Mouse (Mus musculus) heart, embryonic 11.5 days (tissue): ENCODE measurements at regions not wholly inside any gene's neighbourhood (a gene's known extent, or its start where the extent isn't known, plus 50 kb on each side); places are given as distances from the start of the nearest gene placed in this dataset.

Experiments
- ATAC-seq: fragments of 200-750 bp; cut with Nextera tagmentation; replicated peaks from 2 replicates; pipeline ENCODE4 v1.8.0; 2017; ENCODE audit warnings: moderate library complexity; ENCODE audit not compliant: insufficient number of reproducible peaks, low FRiP score, low TSS enrichment
- H3K27ac ChIP-seq: fragments of 300-500 bp; sonication (generic); 2 replicates; pipeline ENCODE4 v1.5.1; 2014; ENCODE audit warnings: mild to moderate bottlenecking, low read depth, low read length
- H3K27me3 ChIP-seq: fragments of 300-500 bp; sonication (generic); 2 replicates; pipeline ENCODE4 v1.6.1; 2014; ENCODE audit warnings: mild to moderate bottlenecking, low read length, mixed read lengths; ENCODE audit not compliant: control insufficient read depth, insufficient read depth
- H3K36me3 ChIP-seq: fragments of 300-500 bp; sonication (generic); 2 replicates; pipeline ENCODE4 v1.6.1; 2014; ENCODE audit warnings: mild to moderate bottlenecking, low read length, moderate library complexity, mixed read lengths; ENCODE audit not compliant: control insufficient read depth, insufficient read depth
- H3K4me1 ChIP-seq: fragments of 300-500 bp; sonication (generic); 2 replicates; pipeline ENCODE4 v1.6.1; 2014; ENCODE audit warnings: low read length; ENCODE audit not compliant: control insufficient read depth, insufficient read depth
- H3K4me2 ChIP-seq: fragments of 300-500 bp; sonication (generic); 2 replicates; pipeline ENCODE4 v1.6.1; 2014; ENCODE audit warnings: mild to moderate bottlenecking, moderate library complexity
- H3K4me3 ChIP-seq: fragments of 300-500 bp; sonication (generic); 2 replicates; pipeline ENCODE4 v1.5.1; 2014; ENCODE audit warnings: low read depth, low read length
- H3K9ac ChIP-seq: fragments of 300-500 bp; sonication (generic); 2 replicates; pipeline ENCODE4 v1.6.1; 2014; ENCODE audit warnings: mild to moderate bottlenecking, low read depth, low read length, moderate library complexity
- H3K9me3 ChIP-seq: fragments of 300-500 bp; sonication (generic); replicated peaks from 2 replicates; pipeline ENCODE4 v1.6.1; 2016; ENCODE audit warnings: low read length; ENCODE audit not compliant: control insufficient read depth
- WGBS: fragments of 180-500 bp; shearing (Covaris S2); extraction: QIAGEN DNeasy Blood & Tissue Kit; methylation state at CpG from one replicate; pipeline ENCODE4 v1.1.7; 2014; ENCODE audit not compliant: insufficient replicate concordance; 5-methylcytosine and 5-hydroxymethylcytosine counted together

DNA sequence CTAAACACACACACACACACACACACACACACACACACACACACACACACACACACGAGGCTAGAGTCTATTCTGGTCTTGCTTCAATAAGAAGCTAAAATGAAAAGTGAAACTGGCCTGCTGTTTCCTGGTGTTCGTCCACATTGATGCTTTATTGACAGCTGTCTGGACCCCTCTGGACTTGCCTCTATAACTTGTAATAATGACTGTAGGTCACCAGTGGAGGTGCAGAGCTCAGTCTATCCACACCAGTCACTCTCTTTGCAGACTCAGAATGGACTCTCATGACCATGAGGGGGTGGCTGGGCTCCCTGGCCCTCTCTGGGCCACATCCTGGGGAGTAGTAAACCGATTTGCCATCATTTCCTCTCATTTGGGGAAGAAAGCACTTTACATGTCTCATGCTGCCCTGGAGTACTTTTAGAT lies 212.3 kb downstream of the Ttll7 start:
- no peaks in the 10 kb centered on the region for H3K4me1 ChIP-seq
- H3K27ac ChIP-seq: no peak overlapping the region
- H3K27me3 ChIP-seq: no peaks in the 10 kb centered on the region
- no peak overlapping the region for H3K9ac ChIP-seq
- H3K4me2 ChIP-seq: no peak overlapping the region
- no peak for ATAC-seq
- H3K4me3 ChIP-seq: no peak overlapping the region
- no peaks in the 10 kb centered on the region for H3K36me3 ChIP-seq
- WGBS: 68% methylated on average over 3 of the region's 3 CpGs
- no peaks in the 10 kb centered on the region for H3K9me3 ChIP-seq

GRCm38 (mm10) chr3:147070972-147071371 lies 218.8 kb downstream of the Ttll7 start:
- ATAC-seq: no peak
- WGBS: 88% methylated on average over 2 of the region's 2 CpGs
- H3K27ac ChIP-seq: no peak overlapping the region
- no peak overlapping the region for H3K4me2 ChIP-seq
- no peaks in the 10 kb centered on the region for H3K36me3 ChIP-seq
- H3K4me1 ChIP-seq: no peaks in the 10 kb centered on the region
- H3K27me3 ChIP-seq: no peaks in the 10 kb centered on the region
- no peak overlapping the region for H3K9ac ChIP-seq
- H3K4me3 ChIP-seq: no peak overlapping the region
- H3K9me3 ChIP-seq: no peaks in the 10 kb centered on the region

DNA sequence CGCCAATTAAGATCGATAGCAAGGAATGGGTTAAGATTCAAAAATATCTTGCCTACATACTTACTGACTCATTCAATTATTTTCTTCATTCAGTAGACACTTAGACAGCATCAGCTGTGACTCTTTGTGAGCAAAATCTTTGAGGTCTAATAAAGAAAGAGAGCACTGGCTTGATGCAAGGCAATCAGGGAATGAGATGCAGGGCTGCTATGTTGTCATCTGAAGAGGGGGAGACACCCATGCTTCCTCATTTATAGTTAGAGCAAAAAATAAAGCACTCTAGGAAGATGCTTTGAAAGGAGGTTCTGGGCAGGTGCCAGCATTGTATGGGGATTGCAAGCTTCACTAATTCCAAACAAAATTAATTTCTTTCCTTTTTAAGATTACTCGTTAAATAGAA lies 228.0 kb downstream of the Ttll7 start:
- Histone ChIP-seq H3K4me1 (no peaks in the 10 kb centered on the region; the same call in 1 of the 2 replicates), H3K27ac (peak overlapping the region; percentile 74), H3K9me3 (no peaks in the 10 kb centered on the region), H3K36me3 (no peaks in the 10 kb centered on the region), H3K4me3 (no peak overlapping the region), H3K27me3 (no peaks in the 10 kb centered on the region), H3K4me2 (no peak overlapping the region), H3K9ac (no peak overlapping the region)
- 79% methylated on average over 3 of the region's 3 CpGs for WGBS
- ATAC-seq: no peak

DNA sequence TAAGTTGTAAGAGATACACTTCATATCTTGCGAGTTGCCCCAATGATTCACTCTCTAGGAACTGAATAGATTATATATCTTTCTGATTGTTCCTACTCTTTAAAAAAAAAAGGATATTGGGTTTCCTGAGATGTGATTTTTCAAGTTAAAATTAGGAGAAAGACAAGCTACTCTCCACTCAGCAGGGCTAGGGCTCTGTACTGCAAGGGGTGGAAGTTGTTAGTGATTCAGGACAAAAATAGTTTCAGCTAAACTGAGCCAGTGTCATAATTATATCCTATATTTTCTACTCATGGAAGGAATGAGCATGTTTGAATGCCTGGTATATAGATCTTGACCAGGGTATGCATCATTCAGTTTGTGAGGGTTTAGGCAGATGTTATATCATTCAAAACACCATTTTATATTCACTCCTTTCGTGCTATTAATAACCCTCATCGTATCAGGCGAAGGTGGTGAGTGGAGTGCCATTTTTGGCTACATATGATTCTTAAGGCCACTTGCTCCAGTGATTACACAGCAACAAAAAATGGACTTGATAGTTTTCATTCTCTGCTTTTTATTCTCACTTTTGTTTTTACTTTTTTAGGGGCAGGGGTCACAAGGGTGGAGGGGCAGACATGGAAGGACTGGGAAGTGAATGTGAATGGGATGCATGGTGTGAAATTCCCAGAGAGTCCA lies 228.7 kb downstream of the Ttll7 start:
- Histone ChIP-seq H3K4me3 (no peak overlapping the region), H3K36me3 (no peaks in the 10 kb centered on the region), H3K9me3 (no peaks in the 10 kb centered on the region), H3K9ac (no peak overlapping the region), H3K27ac (peak overlapping the region; percentile 74), H3K4me2 (no peak overlapping the region; the same call in 1 of the 2 replicates), H3K27me3 (no peaks in the 10 kb centered on the region), H3K4me1 (no peaks in the 10 kb centered on the region; the same call in 1 of the 2 replicates)
- 36% methylated on average over 4 of the region's 4 CpGs for WGBS
- ATAC-seq: no peak

DNA sequence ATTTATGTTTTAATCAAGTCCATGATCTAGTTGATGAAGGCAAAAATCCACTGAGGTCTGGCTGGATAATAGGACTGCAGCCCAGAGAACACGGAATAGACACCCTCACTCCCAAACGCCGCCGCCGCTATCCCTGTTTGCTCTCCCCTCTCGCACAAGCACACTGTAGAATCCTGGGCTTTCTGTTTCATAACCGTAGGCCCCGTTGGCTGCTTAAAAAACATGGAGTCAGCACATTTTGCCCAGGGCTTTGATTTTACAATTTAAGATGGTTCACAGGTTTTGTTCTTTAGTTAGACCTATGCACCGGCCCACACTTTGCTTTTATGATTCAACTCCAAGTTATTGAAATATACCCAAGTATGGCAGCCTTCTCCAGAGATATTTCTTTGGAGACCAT lies 229.6 kb downstream of the Ttll7 start:
- Histone ChIP-seq H3K9me3 (no peaks in the 10 kb centered on the region), H3K4me1 (no peaks in the 10 kb centered on the region; the same call in 1 of the 2 replicates), H3K27me3 (no peaks in the 10 kb centered on the region), H3K4me2 (no peak overlapping the region), H3K4me3 (no peak overlapping the region), H3K9ac (no peak overlapping the region), H3K36me3 (no peaks in the 10 kb centered on the region), H3K27ac (no peak overlapping the region)
- no peak for ATAC-seq
- 90% methylated on average over 9 of the region's 9 CpGs for WGBS

DNA sequence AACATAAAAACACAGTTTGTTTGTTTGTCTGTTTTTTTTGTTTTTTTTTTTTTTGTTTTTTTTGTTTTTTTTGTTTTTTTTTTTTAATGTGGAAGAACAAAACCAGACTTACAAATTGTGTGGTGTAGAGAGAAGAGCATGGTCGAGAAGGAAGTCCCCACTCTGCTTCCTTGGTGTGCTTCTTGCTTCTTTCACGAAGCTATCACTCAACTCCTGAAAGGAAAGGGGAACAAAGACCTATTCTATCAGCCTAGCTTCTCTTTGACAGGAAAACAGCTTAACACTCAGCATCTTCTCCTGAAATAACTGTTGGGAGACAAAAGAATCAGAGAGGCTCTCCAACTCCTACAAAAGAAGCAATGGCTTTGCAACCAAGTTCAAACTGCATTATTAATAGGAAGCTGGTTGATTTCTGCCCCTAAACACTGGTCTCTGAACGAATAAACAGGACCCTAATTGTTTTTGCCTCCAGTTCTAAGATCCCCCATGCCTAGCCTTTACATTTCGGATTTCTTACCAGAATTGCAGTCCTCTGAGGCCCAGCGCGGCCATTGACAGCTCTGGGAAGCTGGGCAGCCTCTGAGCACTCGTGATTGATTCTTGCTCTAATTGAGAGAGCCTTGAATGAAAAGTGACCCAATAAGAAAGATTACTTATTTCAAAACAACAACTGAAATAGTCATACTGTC lies 230.2 kb downstream of the Ttll7 start:
- no peaks in the 10 kb centered on the region for H3K36me3 ChIP-seq
- no peaks in the 10 kb centered on the region; the same call in 1 of the 2 replicates for H3K4me1 ChIP-seq
- no peak overlapping the region for H3K9ac ChIP-seq
- whole genome bisulfite sequencing: 46% methylated on average over 7 of the region's 7 CpGs
- no peaks in the 10 kb centered on the region for H3K27me3 ChIP-seq
- no peak overlapping the region for H3K27ac ChIP-seq
- no peak overlapping the region for H3K4me3 ChIP-seq
- no peaks in the 10 kb centered on the region for H3K9me3 ChIP-seq
- H3K4me2 ChIP-seq: no peak overlapping the region
- no peak for ATAC-seq

DNA sequence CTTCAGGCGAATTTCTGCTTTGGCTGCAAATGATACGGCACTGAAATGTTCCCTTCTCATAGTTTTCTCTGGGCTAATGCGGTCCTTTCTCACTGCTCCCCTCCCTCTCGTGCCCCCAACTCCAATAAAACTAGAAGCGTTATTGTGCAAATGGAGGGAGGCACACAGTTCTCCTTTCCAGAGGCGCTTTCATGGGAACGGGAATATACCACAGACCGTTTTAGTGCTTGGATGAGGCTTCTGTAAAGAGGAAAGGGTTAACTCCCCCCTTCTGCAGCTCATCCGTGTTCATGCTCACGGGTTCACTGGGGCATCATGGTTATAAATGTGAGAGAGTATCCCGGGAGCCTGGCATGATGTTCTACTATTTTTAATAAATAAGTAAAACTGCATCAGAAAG lies 231.2 kb downstream of the Ttll7 start:
- Histone ChIP-seq H3K36me3 (no peaks in the 10 kb centered on the region), H3K27ac (no peak overlapping the region), H3K9me3 (no peaks in the 10 kb centered on the region), H3K4me1 (no peaks in the 10 kb centered on the region; the same call in 1 of the 2 replicates), H3K27me3 (no peaks in the 10 kb centered on the region), H3K9ac (no peak overlapping the region), H3K4me3 (no peak overlapping the region), H3K4me2 (no peak overlapping the region)
- WGBS: 74% methylated on average over 11 of the region's 11 CpGs
- ATAC-seq: no peak

DNA sequence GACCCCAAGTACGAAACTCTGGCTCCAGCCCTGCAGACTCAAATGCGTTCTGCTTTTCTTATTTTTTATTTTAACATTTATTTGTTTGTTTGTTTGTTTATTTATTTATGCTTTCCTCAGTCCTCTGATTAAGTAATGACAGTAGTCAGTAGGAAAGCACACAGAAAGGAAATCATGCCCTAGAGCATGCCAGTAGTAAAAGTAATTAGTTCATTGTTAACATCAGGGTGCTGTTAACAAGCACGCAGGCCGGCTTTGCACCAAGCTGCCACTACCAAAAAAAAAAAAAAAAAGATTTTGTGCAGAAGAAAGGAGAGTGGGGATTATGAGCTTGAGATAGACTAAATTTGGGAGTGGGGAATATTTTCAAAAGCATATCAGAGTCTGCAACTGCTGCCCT lies 231.7 kb downstream of the Ttll7 start:
- no peaks in the 10 kb centered on the region for H3K36me3 ChIP-seq
- WGBS: 91% methylated on average over 4 of the region's 4 CpGs
- no peak overlapping the region for H3K27ac ChIP-seq
- no peak for ATAC-seq
- no peaks in the 10 kb centered on the region for H3K9me3 ChIP-seq
- no peak overlapping the region for H3K9ac ChIP-seq
- no peaks in the 10 kb centered on the region for H3K27me3 ChIP-seq
- no peak overlapping the region for H3K4me2 ChIP-seq
- H3K4me1 ChIP-seq: no peaks in the 10 kb centered on the region; the same call in 1 of the 2 replicates
- no peak overlapping the region for H3K4me3 ChIP-seq
